Mouse (Mus musculus): ENCODE measurements at regions not wholly inside any gene's neighbourhood (a gene's known extent, or its start where the extent isn't known, plus 50 kb on each side); places are given as distances from the start of the nearest gene placed in this dataset.
A peak's percentile ranks its signal among the peaks of the same experiment; 100 is the strongest.

DNA sequence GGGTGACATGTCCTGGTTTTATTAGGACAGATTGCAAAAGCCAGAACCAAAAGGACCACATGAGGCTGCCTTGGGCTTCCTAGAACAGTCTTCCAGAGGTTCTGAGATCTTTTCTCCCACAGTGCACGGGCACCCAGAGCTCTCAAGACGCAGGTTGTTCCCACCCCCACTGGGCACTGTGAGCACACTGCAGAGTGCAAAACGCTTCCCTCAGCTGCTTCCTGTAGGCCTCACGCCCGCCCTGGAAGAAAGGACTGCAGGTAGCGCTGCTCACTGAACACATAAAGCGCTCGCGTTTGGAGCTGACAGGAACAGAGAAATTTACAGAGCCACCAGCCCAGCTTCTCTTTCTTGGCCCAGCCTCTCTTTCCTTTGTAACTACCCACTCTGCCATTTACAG is 262.5 kb upstream of the Usp24 start:
- Histone ChIP-seq H3K4me1 (ENCODE audit: control insufficient read depth, insufficient read depth, low read length) (no peaks in the 10 kb centered on the region), H3K4me2 (ENCODE audit: low read length) (no peak overlapping the region), H3K9me3 (replicated peaks; ENCODE audit: control insufficient read depth, low read length) (no peaks in the 10 kb centered on the region), H3K9ac (ENCODE audit: low read length) (no peak overlapping the region), H3K36me3 (ENCODE audit: control insufficient read depth, insufficient read depth, low read length) (no peaks in the 10 kb centered on the region), H3K27ac (ENCODE audit: low read depth, low read length) (no peak overlapping the region), H3K27me3 (replicated peaks; ENCODE audit: control insufficient read depth, insufficient read depth, low read length) (no peaks in the 10 kb centered on the region), H3K4me3 (ENCODE audit: low read depth, low read length) (no peak overlapping the region)
- WGBS: 68% methylated on average over 9 of the region's 9 CpGs
- ATAC-seq: no peak
- DNase-seq (ENCODE audit: low spot score): no peak

DNA sequence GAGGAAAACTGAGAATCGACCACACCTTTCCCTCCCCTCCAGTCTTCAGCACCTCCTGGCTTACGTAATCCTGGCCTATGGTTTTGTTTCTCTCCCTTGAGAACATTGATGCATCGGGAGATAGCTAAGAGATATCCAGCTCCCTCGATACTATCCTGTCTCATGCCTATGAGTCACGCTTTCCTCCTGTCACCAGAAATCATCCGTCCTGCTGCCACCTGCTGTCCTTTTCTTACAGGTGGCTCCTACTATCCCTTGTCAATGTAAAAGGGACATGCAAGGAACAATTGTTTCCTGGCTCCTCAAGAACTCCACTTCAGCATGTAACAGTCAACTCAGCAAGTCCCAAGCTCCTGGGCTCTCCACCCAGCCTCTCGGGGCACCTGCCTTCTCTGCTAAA is 261.7 kb upstream of the Usp24 start:
- Histone ChIP-seq H3K4me3 (ENCODE audit: low read depth, low read length) (no peak overlapping the region), H3K9ac (ENCODE audit: low read length) (no peak overlapping the region), H3K27me3 (replicated peaks; ENCODE audit: control insufficient read depth, insufficient read depth, low read length) (no peaks in the 10 kb centered on the region), H3K4me2 (ENCODE audit: low read length) (no peak overlapping the region), H3K27ac (ENCODE audit: low read depth, low read length) (no peak overlapping the region), H3K9me3 (replicated peaks; ENCODE audit: control insufficient read depth, low read length) (no peaks in the 10 kb centered on the region), H3K4me1 (ENCODE audit: control insufficient read depth, insufficient read depth, low read length) (no peaks in the 10 kb centered on the region), H3K36me3 (ENCODE audit: control insufficient read depth, insufficient read depth, low read length) (no peaks in the 10 kb centered on the region)
- ATAC-seq (no peak), DNase-seq (ENCODE audit: low spot score) (no peak)
- WGBS: 88% methylated on average over 7 of the region's 7 CpGs

DNA sequence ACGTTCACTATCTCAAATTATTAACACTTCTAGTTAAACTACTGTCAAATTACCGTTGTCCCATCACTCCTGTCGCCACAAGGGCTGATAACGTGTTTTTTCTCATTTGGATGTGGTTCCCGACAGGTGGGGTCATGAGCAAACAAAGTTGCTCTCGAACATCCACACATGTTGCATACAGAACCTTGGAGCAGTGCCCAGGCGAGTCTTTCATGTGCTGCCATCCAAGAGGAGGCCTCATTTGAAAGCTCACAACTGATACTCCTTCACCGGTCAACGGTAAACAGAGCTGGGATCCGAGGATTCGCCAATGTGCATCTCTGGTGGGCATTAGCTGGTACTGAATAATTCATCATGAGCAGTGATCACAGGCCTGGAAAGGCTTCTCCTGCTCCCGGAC is 253.4 kb upstream of the Usp24 start:
- Histone ChIP-seq H3K36me3 (ENCODE audit: control insufficient read depth, insufficient read depth, low read length) (no peaks in the 10 kb centered on the region), H3K9me3 (replicated peaks; ENCODE audit: control insufficient read depth, low read length) (no peaks in the 10 kb centered on the region), H3K4me2 (ENCODE audit: low read length) (no peak overlapping the region), H3K27me3 (replicated peaks; ENCODE audit: control insufficient read depth, insufficient read depth, low read length) (no peaks in the 10 kb centered on the region), H3K9ac (ENCODE audit: low read length) (no peak overlapping the region), H3K27ac (ENCODE audit: low read depth, low read length) (no peak overlapping the region), H3K4me1 (ENCODE audit: control insufficient read depth, insufficient read depth, low read length) (no peaks in the 10 kb centered on the region), H3K4me3 (ENCODE audit: low read depth, low read length) (no peak overlapping the region)
- 33% methylated on average over 12 of the region's 12 CpGs for WGBS
- DNase-seq (ENCODE audit: low spot score) (peak; percentile 72), ATAC-seq (0 out of 2 replicates have a peak, but pooled peaks have one; percentile 20)

DNA sequence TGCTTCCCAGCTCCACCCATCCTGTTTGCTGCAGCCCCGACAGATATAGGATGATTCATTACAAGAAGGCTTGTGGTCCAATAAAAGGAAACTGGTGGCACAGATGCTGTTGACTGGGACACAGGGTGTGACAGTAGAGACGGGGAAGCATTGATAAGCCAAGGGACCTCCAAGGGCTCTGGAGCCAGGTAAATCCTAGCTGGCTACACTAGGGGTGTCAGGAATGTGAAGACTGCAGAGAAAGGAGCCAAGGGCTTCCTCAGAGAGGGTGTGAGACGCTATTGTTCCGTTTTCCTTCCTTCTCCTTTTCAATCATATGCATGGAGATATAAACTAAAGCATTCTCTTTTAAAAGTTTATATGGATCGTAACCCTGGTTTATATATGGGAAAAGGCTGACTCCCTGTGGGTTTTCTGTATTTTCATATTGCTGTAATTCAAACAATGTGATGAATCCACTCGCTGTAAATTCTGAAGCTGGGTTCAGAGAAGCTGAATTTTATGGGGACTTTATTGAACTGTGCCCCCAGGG is 252.1 kb upstream of the Usp24 start:
- no peak overlapping the region for H3K27ac ChIP-seq (ENCODE audit: low read depth, low read length)
- no peak overlapping the region for H3K4me3 ChIP-seq (ENCODE audit: low read depth, low read length)
- H3K36me3 ChIP-seq (ENCODE audit: control insufficient read depth, insufficient read depth, low read length): no peaks in the 10 kb centered on the region
- no peaks in the 10 kb centered on the region for H3K4me1 ChIP-seq (ENCODE audit: control insufficient read depth, insufficient read depth, low read length)
- H3K27me3 ChIP-seq (replicated peaks; ENCODE audit: control insufficient read depth, insufficient read depth, low read length): no peaks in the 10 kb centered on the region
- WGBS: 85% methylated on average over 6 of the region's 6 CpGs
- DNase-seq (ENCODE audit: low spot score) (no peak), ATAC-seq (no peak)
- H3K4me2 ChIP-seq (ENCODE audit: low read length): no peak overlapping the region
- no peaks in the 10 kb centered on the region for H3K9me3 ChIP-seq (replicated peaks; ENCODE audit: control insufficient read depth, low read length)
- H3K9ac ChIP-seq (ENCODE audit: low read length): no peak overlapping the region

DNA sequence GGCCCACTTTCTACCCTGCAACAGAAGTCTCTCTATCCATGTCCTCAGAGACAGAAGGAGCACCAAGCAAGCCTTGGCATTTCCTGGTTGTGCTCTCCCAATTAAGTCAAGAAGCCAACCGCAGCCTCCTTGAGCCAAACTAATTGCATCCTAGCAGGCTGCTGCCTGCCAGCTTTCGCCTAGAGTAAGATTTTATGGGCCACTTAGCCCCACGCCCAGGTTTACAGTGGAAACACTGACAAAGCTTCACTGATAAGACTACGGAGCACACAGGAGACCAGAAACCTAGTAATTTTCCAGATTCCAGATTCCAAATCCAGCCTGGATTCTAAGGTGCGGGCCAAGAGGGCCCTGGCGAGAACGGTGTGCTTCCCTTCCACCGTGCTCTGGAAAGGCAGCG is 249.0 kb upstream of the Usp24 start:
- H3K27ac ChIP-seq (ENCODE audit: low read depth, low read length): no peak overlapping the region
- no peak for ATAC-seq
- no peaks in the 10 kb centered on the region for H3K36me3 ChIP-seq (ENCODE audit: control insufficient read depth, insufficient read depth, low read length)
- no peak overlapping the region for H3K9ac ChIP-seq (ENCODE audit: low read length)
- WGBS: 82% methylated on average over 9 of the region's 9 CpGs
- H3K9me3 ChIP-seq (replicated peaks; ENCODE audit: control insufficient read depth, low read length): no peaks in the 10 kb centered on the region
- no peak overlapping the region for H3K4me2 ChIP-seq (ENCODE audit: low read length)
- no peaks in the 10 kb centered on the region for H3K4me1 ChIP-seq (ENCODE audit: control insufficient read depth, insufficient read depth, low read length)
- DNase-seq (ENCODE audit: low spot score): peak; percentile 13
- no peaks in the 10 kb centered on the region for H3K27me3 ChIP-seq (replicated peaks; ENCODE audit: control insufficient read depth, insufficient read depth, low read length)
- no peak overlapping the region for H3K4me3 ChIP-seq (ENCODE audit: low read depth, low read length)

DNA sequence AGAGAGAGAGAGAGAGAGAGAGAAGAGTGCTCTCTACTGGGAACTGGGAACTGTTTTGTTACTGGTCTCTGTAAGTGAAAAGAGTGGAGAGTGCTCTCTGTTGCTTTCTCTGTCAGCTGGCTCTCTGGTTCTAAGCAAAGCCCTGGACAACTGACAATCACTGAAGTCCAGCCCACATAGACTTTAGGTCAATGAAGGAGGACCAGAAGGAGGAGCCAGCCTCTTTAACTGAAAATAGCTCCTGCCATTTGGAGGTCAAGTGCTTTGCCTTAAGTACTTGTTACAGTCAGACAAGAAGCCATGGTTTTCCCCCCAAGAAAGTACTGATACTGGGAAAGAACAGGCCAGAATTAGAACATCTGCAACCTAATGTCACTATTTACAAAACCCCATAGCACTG is 232.5 kb upstream of the Usp24 start:
- Histone ChIP-seq H3K27ac (ENCODE audit: low read depth, low read length) (no peak overlapping the region), H3K4me2 (ENCODE audit: low read length) (no peak overlapping the region), H3K36me3 (ENCODE audit: control insufficient read depth, insufficient read depth, low read length) (no peaks in the 10 kb centered on the region), H3K9me3 (replicated peaks; ENCODE audit: control insufficient read depth, low read length) (no peaks in the 10 kb centered on the region), H3K4me1 (ENCODE audit: control insufficient read depth, insufficient read depth, low read length) (no peaks in the 10 kb centered on the region), H3K4me3 (ENCODE audit: low read depth, low read length) (no peak overlapping the region), H3K9ac (ENCODE audit: low read length) (no peak overlapping the region), H3K27me3 (replicated peaks; ENCODE audit: control insufficient read depth, insufficient read depth, low read length) (no peaks in the 10 kb centered on the region)
- ATAC-seq (no peak), DNase-seq (ENCODE audit: low spot score) (no peak)

GRCm38 (mm10) chr4:106091927-106092675 is 223.9 kb upstream of the Usp24 start:
- no peak for ATAC-seq
- 65% methylated on average over 9 of the region's 9 CpGs for WGBS

GRCm38 (mm10) chr4:106092676-106093070 is 223.3 kb upstream of the Usp24 start:
- 84% methylated on average over 6 of the region's 6 CpGs for WGBS
- H3K4me1 ChIP-seq (ENCODE audit: control insufficient read depth, insufficient read depth, low read length): no peaks in the 10 kb centered on the region
- no peaks in the 10 kb centered on the region for H3K36me3 ChIP-seq (ENCODE audit: control insufficient read depth, insufficient read depth, low read length)
- no peak overlapping the region for H3K9ac ChIP-seq (ENCODE audit: low read length)
- H3K9me3 ChIP-seq (replicated peaks; ENCODE audit: control insufficient read depth, low read length): no peaks in the 10 kb centered on the region
- no peak for DNase-seq (ENCODE audit: low spot score)
- H3K27ac ChIP-seq (ENCODE audit: low read depth, low read length): no peak overlapping the region
- ATAC-seq: no peak
- H3K4me3 ChIP-seq (ENCODE audit: low read depth, low read length): no peak overlapping the region
- no peaks in the 10 kb centered on the region for H3K27me3 ChIP-seq (replicated peaks; ENCODE audit: control insufficient read depth, insufficient read depth, low read length)
- H3K4me2 ChIP-seq (ENCODE audit: low read length): no peak overlapping the region

More at GRCm38 (mm10) chr4:106091927-106092675, 223.9 kb upstream of the Usp24 start:
- Histone ChIP-seq H3K27me3 (replicated peaks; ENCODE audit: control insufficient read depth, insufficient read depth, low read length) (no peaks in the 10 kb centered on the region), H3K27ac (ENCODE audit: low read depth, low read length) (no peak overlapping the region), H3K9ac (ENCODE audit: low read length) (no peak overlapping the region), H3K4me3 (ENCODE audit: low read depth, low read length) (no peak overlapping the region), H3K4me2 (ENCODE audit: low read length) (no peak overlapping the region), H3K4me1 (ENCODE audit: control insufficient read depth, insufficient read depth, low read length) (no peaks in the 10 kb centered on the region), H3K9me3 (replicated peaks; ENCODE audit: control insufficient read depth, low read length) (no peaks in the 10 kb centered on the region), H3K36me3 (ENCODE audit: control insufficient read depth, insufficient read depth, low read length) (no peaks in the 10 kb centered on the region)
- peak; percentile 5 for DNase-seq (ENCODE audit: low spot score)

DNA sequence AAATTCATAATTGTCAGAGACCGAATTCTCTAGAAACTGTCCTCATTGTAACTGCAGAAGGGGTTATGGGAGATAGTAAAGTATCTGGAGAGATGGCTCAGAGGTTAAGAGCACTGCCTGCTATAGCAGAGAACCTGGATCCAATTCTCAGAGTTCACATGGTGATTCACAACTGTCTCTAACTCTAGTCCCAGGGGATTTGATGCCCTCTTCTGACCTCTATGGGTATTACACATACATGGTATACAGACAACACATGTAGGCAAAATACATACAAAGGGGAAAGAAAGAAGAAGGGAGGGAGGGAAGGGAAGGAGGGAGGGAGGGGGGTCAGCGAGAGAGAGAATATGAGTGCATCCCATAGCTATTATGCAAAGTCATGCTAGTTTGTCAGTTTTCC is 222.8 kb upstream of the Usp24 start:
- Histone ChIP-seq H3K9ac (ENCODE audit: low read length) (no peak overlapping the region), H3K27me3 (replicated peaks; ENCODE audit: control insufficient read depth, insufficient read depth, low read length) (no peaks in the 10 kb centered on the region), H3K4me2 (ENCODE audit: low read length) (no peak overlapping the region), H3K4me3 (ENCODE audit: low read depth, low read length) (no peak overlapping the region), H3K9me3 (replicated peaks; ENCODE audit: control insufficient read depth, low read length) (no peaks in the 10 kb centered on the region), H3K27ac (ENCODE audit: low read depth, low read length) (no peak overlapping the region), H3K4me1 (ENCODE audit: control insufficient read depth, insufficient read depth, low read length) (no peaks in the 10 kb centered on the region), H3K36me3 (ENCODE audit: control insufficient read depth, insufficient read depth, low read length) (no peaks in the 10 kb centered on the region)
- ATAC-seq (no peak), DNase-seq (ENCODE audit: low spot score) (peak; percentile 35)
- WGBS: 91% methylated on average over 2 of the region's 2 CpGs

Measured in forebrain, embryonic 14.5 days (tissue).